Mouse (Mus musculus): ENCODE measurements around the gene Bola1. TPM values are rescaled to one million over a fixed set of nuclear protein-coding genes. Genes with fewer than 3 reads are reported as not detected.

The Bola1 gene
- polyA plus RNA-seq, 1 experiment from 2014 or later: 49.2 TPM

Small RNAs within 50 kb of the gene (microRNA-seq; reads per million reads assigned to microRNA genes)
- gene Gm44492 (0 to 0.10 reads per million in 2 experiments), gene Gm47311 (0 reads per million in 2 experiments), gene Gm47313 (0 reads per million in 2 experiments)

Other genes starting within 250 kb of the Bola1 start
- 77.5 and 80.0 TPM in 2 replicates for gene Plekho1, start 223.7 kb downstream of the Bola1 start, polyA plus RNA-seq (2015; fragmentation: Nextera tagmentation; extraction: Ambion mirVana)
- gene Vps45, start 161.2 kb downstream of the Bola1 start, polyA plus RNA-seq (2015; fragmentation: Nextera tagmentation; extraction: Ambion mirVana): 26.6 and 29.7 TPM in 2 replicates
- 20.5 and 21.8 TPM in 2 replicates for gene Otud7b, start 115.2 kb downstream of the Bola1 start, polyA plus RNA-seq (2015; fragmentation: Nextera tagmentation; extraction: Ambion mirVana)
- 8.6 and 10.7 TPM in 2 replicates for gene Mtmr11, start 57.7 kb downstream of the Bola1 start, polyA plus RNA-seq (2015; fragmentation: Nextera tagmentation; extraction: Ambion mirVana)
- 39.7 and 47.5 TPM in 2 replicates for gene Sf3b4, start 47.4 kb downstream of the Bola1 start, polyA plus RNA-seq (2015; fragmentation: Nextera tagmentation; extraction: Ambion mirVana)
- gene Sv2a, start 38.6 kb downstream of the Bola1 start, polyA plus RNA-seq (2015; fragmentation: Nextera tagmentation; extraction: Ambion mirVana): 0.71 and 0.97 TPM in 2 replicates
- gene Hist2h2ab, start 156 bp upstream of the Bola1 start, polyA plus RNA-seq (2015; fragmentation: Nextera tagmentation; extraction: Ambion mirVana): 0.63 TPM in 1 of 2 replicates, not detected in the other
- 2.5 and 2.6 TPM in 2 replicates for gene Hist2h2ac, start 1.2 kb upstream of the Bola1 start, polyA plus RNA-seq (2015; fragmentation: Nextera tagmentation; extraction: Ambion mirVana)
- 1.4 and 1.6 TPM in 2 replicates for gene Hist2h2be, start 1.4 kb upstream of the Bola1 start, polyA plus RNA-seq (2015; fragmentation: Nextera tagmentation; extraction: Ambion mirVana)
- 4.7 and 4.9 TPM in 2 replicates for gene Hist2h3c2, start 19.4 kb upstream of the Bola1 start, polyA plus RNA-seq (2015; fragmentation: Nextera tagmentation; extraction: Ambion mirVana)
- gene Hist2h2aa2, start 20.6 kb upstream of the Bola1 start, polyA plus RNA-seq (2015; fragmentation: Nextera tagmentation; extraction: Ambion mirVana): 149 and 171 TPM in 2 replicates
- 42.9 and 46.5 TPM in 2 replicates for gene Hist2h2aa1, start 25.8 kb upstream of the Bola1 start, polyA plus RNA-seq (2015; fragmentation: Nextera tagmentation; extraction: Ambion mirVana)
- gene Hist2h3c1, start 27.0 kb upstream of the Bola1 start, polyA plus RNA-seq (2015; fragmentation: Nextera tagmentation; extraction: Ambion mirVana): 0.76 TPM in 1 of 2 replicates, not detected in the other
- 2.2 and 6.7 TPM in 2 replicates for gene Hist2h4, start 43.6 kb upstream of the Bola1 start, polyA plus RNA-seq (2015; fragmentation: Nextera tagmentation; extraction: Ambion mirVana)
- 10.9 and 17.3 TPM in 2 replicates for gene Hist2h3b, start 48.9 kb upstream of the Bola1 start, polyA plus RNA-seq (2015; fragmentation: Nextera tagmentation; extraction: Ambion mirVana)
- gene Hist2h2bb, start 50.0 kb upstream of the Bola1 start, polyA plus RNA-seq (2015; fragmentation: Nextera tagmentation; extraction: Ambion mirVana): 3.3 and 4.0 TPM in 2 replicates
- gene Fcgr1, start 74.3 kb upstream of the Bola1 start, polyA plus RNA-seq (2015; fragmentation: Nextera tagmentation; extraction: Ambion mirVana): 3.3 and 4.7 TPM in 2 replicates
- 0.14 and 0.28 TPM in 2 replicates for gene BC107364, start 232.6 kb upstream of the Bola1 start, polyA plus RNA-seq (2015; fragmentation: Nextera tagmentation; extraction: Ambion mirVana)